Mouse (Mus musculus): ENCODE data around the gene Dapk1. TPM values are rescaled to one million over a fixed set of nuclear protein-coding genes. Genes with fewer than 3 reads are reported as not detected.

The Dapk1 gene
- polyA plus RNA-seq, 1 experiment from 2014 or later: 54.7 TPM

DNA sequence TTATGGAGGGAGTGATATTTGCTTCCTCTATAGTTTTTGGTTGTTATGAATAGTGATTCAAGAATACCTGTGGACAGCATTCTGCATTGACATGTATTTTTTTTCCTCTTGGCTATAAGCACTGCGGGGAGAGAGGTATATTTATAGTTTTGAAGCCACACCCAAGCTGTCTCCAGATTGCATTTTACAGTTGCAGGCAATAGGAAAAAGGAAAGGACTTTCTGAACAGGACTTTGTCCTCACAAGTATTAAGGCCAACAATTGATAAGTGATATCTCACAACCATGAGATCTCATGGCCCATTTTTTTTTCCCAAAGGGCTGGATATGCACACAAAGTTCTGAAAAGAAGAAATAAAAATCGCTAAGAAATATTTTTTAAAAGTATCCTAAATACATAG lies 207.9 kb downstream of the Dapk1 start:
- H3K4me3 ChIP-seq: no peak overlapping the region
- H3K4me1 ChIP-seq: no peaks in the 10 kb centered on the region
- H3K9ac ChIP-seq (replicated peaks): no peak overlapping the region
- no peak overlapping the region for H3K4me2 ChIP-seq (replicated peaks)
- no peaks in the 10 kb centered on the region for H3K9me3 ChIP-seq
- 89% methylated on average over 2 of the region's 2 CpGs for WGBS
- no peaks in the 10 kb centered on the region for H3K36me3 ChIP-seq
- H3K27ac ChIP-seq (replicated peaks): no peak overlapping the region
- no peaks in the 10 kb centered on the region for H3K27me3 ChIP-seq
- ATAC-seq (replicated peaks): no peak

GRCm38 (mm10) chr13:60812768-60813167 lies 211.0 kb downstream of the Dapk1 start:
- Histone ChIP-seq H3K27ac (replicated peaks) (no peak overlapping the region), H3K4me3 (no peak overlapping the region), H3K36me3 (no peaks in the 10 kb centered on the region), H3K4me2 (replicated peaks) (no peak overlapping the region), H3K9ac (replicated peaks) (no peak overlapping the region), H3K4me1 (no peaks in the 10 kb centered on the region), H3K27me3 (no peaks in the 10 kb centered on the region), H3K9me3 (no peaks in the 10 kb centered on the region)
- 94% methylated on average over 6 of the region's 6 CpGs for WGBS
- no peak for ATAC-seq (replicated peaks)

Other genes with a start within 250 kb of the Dapk1 start
- not detected in 2 replicates for gene BC051665, start 184.4 kb downstream of the Dapk1 start, polyA plus RNA-seq (2015; fragmentation: Nextera tagmentation; extraction: Ambion mirVana)
- not detected in 2 replicates for gene Ctsll3, start 200.9 kb downstream of the Dapk1 start, polyA plus RNA-seq (2015; fragmentation: Nextera tagmentation; extraction: Ambion mirVana)

All from forebrain, embryonic 15.5 days (tissue).